Mouse (Mus musculus) fat pad, adult 2 months (tissue): ENCODE measurements around the gene Lrch1.

ENCODE experiments used
- DNase-seq: peaks from one replicate; pipeline ENCODE4 v3.0.0-alpha.2; 2011; ENCODE audit warnings: low read depth, low spot score; ENCODE audit errors: extremely low read depth

The Lrch1 gene

GRCm38 (mm10) chr14:74922039-74922736 lies 25.5 kb downstream of the Lrch1 start:
- DNase-seq: no peak

- no peak for DNase-seq
Measured at GRCm38 (mm10) chr14:74921471-74921870, 26.2 kb downstream of the Lrch1 start.

GRCm38 (mm10) chr14:74919132-74919531 lies 28.5 kb downstream of the Lrch1 start:
- DNase-seq: no peak

GRCm38 (mm10) chr14:74918521-74919103 lies 29.1 kb downstream of the Lrch1 start:
- DNase-seq: no peak

- no peak for DNase-seq
Measured at GRCm38 (mm10) chr14:74917504-74918124, 30.1 kb downstream of the Lrch1 start.

- DNase-seq: no peak
Measured at GRCm38 (mm10) chr14:74916691-74917090, 31.0 kb downstream of the Lrch1 start.

GRCm38 (mm10) chr14:74916075-74916474 lies 31.6 kb downstream of the Lrch1 start:
- DNase-seq: no peak

- no peak for DNase-seq
Measured at GRCm38 (mm10) chr14:74915658-74916057, 32.0 kb downstream of the Lrch1 start.

- no peak for DNase-seq
Measured at GRCm38 (mm10) chr14:74915025-74915424, 32.7 kb downstream of the Lrch1 start.

- DNase-seq: no peak
Measured at GRCm38 (mm10) chr14:74913381-74914230, 34.1 kb downstream of the Lrch1 start.

GRCm38 (mm10) chr14:74910363-74910762 lies 37.3 kb downstream of the Lrch1 start:
- no peak for DNase-seq

GRCm38 (mm10) chr14:74909021-74909420 lies 38.7 kb downstream of the Lrch1 start:
- no peak for DNase-seq

GRCm38 (mm10) chr14:74908250-74908649 lies 39.4 kb downstream of the Lrch1 start:
- no peak for DNase-seq

- DNase-seq: no peak
Measured at GRCm38 (mm10) chr14:74907706-74908105, 40.0 kb downstream of the Lrch1 start.

GRCm38 (mm10) chr14:74905990-74906389 lies 41.7 kb downstream of the Lrch1 start:
- DNase-seq: no peak

GRCm38 (mm10) chr14:74904442-74904841 lies 43.2 kb downstream of the Lrch1 start:
- DNase-seq: no peak

GRCm38 (mm10) chr14:74903047-74903446 lies 44.6 kb downstream of the Lrch1 start:
- DNase-seq: no peak

- no peak for DNase-seq
Measured at GRCm38 (mm10) chr14:74900705-74901369, 46.8 kb downstream of the Lrch1 start.

- DNase-seq: no peak
Measured at GRCm38 (mm10) chr14:74899953-74900704, 47.5 kb downstream of the Lrch1 start.

- DNase-seq: no peak
Measured at GRCm38 (mm10) chr14:74898939-74899338, 48.7 kb downstream of the Lrch1 start.
